Mouse (Mus musculus): ENCODE results near the gene Erich6. TPM values are rescaled to one million over a fixed set of nuclear protein-coding genes. Genes with fewer than 3 reads are reported as not detected.
"Not testable (repeated sequence)": the region's sequence is repeated elsewhere in the genome, so short reads cannot be mapped to it uniquely, and the experiment has no call there.

Erich6 gene
- total RNA-seq, 2 experiments from 2014 or later, result not detected

DNA sequence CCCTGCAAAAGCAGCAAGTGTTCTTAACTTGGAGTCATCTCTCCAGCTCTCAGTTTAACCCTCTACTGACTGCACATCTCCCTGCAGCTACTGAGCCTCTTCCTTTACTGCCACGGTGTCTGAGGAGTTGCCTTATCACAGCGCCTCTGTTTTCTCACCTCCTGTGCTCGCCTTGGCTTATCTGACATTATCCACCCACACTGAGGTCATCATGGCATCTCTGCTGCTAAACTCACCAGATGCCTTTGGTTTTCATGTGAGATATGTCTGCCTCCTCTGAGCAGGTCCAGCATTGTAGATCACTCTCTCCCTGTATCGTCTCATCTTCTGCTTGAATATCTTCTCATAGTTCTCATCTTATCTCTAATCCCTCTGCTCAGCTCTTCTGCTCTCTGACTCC, 13.3 kb upstream of the Erich6 start:
- intact Hi-C loops (cut with DNase I), result no loop called here
- DNase-seq, result no peak

- intact Hi-C loops (cut with DNase I), result no loop called here
- DNase-seq, result no peak
Observed at GRCm38 (mm10) chr3:58647179-58647578, 10.2 kb upstream of the Erich6 start.

GRCm38 (mm10) chr3:58646180-58646579, 9.2 kb upstream of the Erich6 start:
- intact Hi-C loops (cut with DNase I), result no loop called here
- no peak for DNase-seq

DNA sequence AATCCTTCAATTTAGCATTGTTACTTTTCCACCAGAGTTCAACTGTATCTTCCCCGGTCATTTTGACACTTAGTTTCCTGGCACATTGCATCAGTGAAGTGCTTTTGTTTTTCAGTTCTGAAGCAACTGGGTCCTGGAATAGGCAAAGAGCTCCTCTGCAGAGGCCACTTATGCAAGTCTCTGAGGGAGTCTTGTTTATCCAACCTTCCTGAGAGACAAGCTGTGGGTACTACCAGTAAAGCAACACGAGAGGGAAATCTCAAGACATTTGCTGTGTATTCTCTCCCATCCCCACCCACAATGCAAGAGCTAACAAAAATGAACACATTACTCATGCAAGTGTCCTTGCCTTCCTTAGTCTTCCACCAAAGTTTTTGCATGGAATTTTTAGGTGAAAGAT, 5.3 kb downstream of the Erich6 start:
- intact Hi-C loops (cut with DNase I), result no loop called here
- no peak for DNase-seq

DNA sequence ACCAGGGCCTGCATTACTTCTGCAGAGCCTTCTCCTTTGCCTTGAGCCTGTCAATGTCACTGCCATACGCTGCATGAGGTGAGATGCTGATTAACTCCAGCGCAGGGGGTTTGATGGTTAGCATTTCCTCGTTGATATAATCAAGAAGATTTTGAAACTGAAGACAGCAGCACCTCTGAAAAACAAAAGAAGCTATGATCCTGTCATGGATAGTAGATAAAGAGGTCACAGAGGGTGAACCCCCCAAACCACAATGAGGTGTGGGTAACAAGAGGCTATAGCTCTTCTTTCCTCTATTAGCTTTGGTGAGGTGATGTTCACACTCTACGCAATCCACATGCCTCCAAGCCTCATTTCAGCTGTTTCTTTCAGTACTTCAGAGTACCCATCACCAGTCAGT, 12.0 kb downstream of the Erich6 start:
- DNase-seq, result no peak
- intact Hi-C loops (cut with DNase I), result no loop called here

GRCm38 (mm10) chr3:58622665-58623394, 14.2 kb downstream of the Erich6 start:
- intact Hi-C loops (cut with DNase I), result no loop called here
- no peak for DNase-seq

DNA sequence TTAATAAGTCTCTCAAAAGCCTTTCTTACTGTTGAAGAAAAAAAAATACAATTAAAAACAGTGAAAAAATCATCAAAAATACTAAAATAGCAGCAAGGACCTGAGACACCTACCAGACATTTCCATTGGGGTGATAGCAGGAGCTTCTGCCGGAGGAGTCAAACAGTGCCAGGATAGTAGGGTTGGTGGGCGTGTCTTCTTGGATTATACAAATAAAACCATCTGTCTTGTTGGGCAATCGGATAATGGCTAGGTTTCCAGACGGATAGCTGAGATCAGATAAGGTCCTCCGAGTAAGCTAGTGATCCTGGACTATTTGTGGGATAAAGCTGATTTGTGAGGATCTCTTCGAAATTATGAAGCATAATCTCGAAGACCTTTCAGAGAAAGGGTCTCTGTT, 15.9 kb downstream of the Erich6 start:
- DNase-seq, result no peak

DNA sequence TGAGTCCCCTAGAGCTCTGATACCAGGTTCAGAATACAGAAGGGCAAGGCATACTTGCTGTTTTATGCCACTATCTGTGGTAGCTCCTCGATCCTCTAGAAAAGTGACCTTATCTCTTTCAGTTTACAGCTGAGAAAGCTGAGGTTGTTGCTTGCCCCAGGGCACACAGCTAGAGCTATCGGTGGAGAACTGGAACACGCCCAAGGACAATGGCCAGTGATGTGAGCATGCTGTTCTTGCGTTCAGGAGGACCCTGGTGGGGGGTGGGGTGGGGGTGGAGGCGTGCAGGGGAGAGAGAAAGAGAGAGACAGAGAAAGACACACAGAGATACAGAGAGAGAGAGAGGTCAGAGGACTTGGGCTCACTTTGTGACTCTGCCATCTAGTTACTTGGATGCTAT, 27.0 kb downstream of the Erich6 start:
- DNase-seq, result no peak
- intact Hi-C loops (cut with DNase I), result no loop called here

More for the DNA sequence above, 15.9 kb downstream of the Erich6 start:
- intact Hi-C loops (cut with DNase I), result no loop called here

DNA sequence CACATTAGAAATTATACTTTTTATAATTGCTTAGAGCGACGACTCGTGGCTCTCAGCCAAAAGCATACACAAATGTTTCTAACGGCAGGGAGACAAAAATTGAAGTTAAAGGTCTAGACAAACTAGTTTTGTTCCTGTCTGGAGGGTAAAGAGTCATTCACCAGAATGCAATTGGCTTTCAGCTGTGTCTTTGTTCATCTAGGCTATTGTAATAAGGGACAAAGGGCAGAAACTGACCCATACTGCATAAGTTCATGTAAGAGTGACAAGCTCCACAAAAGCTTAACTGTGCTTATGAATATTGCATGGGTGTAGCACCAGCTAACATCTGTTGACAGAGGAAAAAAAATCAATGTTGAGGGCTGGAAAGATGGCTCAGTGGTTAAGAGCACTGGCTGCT, 28.5 kb downstream of the Erich6 start:
- intact Hi-C loops (cut with DNase I), result no loop called here
- DNase-seq, result no peak

DNA sequence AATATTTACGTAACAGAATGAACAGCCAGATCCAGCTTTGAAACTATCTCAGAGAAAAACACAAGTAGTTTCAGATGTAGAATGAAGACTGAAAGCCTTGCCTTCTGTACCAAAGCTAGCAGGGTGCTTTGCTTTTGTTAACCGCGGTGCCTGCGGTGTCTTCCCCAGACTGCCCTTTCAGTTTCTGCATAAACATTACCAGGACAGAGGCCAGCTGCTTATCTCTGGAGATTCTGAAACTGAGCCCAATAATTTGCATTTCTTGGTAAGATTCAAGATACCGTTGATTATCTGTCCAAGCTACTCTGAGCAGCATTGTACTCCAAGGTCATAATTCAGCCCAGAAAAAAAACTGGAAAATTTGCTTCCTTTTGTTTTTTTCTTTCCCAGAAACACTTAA, 43.4 kb downstream of the Erich6 start:
- intact Hi-C loops (cut with DNase I), result no loop called here

DNA sequence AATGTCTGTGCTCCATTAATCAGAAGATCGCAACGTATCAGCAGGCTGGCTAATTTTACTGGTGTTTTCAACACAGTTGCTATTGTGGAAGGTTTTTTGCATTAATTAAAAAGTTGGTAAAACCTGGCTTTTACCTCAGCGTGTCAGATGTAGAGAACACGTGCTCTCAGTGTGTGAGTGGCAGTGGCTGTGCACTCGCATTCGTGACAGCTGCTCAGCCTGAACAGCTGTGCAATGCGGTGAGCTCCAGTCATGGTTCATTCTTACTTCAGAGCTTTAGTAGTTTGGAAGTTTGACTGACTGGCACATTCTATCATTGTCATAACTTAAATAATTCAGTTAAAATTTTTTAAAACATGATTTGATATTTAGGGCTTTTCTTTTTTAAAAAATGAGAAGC, 44.3 kb downstream of the Erich6 start:
- intact Hi-C loops (cut with DNase I); DNase-seq: not testable (repeated sequence)

More for the DNA sequence above, 43.4 kb downstream of the Erich6 start:
- no peak for DNase-seq

- intact Hi-C loops (cut with DNase I); DNase-seq: not testable (repeated sequence)
Observed at GRCm38 (mm10) chr3:58590544-58590943, 46.5 kb downstream of the Erich6 start.

DNA sequence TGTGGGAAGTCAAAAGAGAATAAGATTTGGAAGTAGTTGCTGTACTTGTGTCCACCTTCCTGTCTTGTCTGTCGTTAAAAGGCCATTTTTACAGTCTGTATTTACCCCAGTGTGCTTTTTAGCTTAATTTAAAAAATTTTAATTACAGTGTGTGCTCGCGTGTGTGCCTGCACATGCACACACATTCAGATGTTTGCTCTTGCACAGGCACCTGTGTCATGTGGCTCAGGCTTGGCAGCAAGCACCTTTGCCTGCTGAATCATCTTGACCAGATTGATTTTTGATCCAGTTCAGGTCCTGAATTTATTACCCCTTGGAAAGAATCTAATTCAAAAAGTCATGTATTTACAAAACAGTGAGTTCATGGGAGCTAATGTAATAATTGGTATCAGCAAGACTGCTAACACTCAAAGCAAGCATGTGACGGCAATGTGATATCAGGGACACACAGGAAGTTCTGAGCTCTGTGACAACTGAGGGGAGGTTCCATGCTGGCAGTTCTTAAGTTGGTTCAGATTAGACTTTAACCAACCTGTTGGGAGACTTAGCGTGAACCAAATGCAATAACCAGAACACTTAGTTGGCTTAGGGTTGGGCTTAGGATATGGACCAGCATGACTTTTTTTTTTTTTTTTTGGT, 54.1 kb downstream of the Erich6 start:
- DNase-seq, result no peak
- intact Hi-C loops (cut with DNase I), result no loop called here

GRCm38 (mm10) chr3:58582297-58582696, 54.7 kb downstream of the Erich6 start:
- intact Hi-C loops (cut with DNase I), result no loop called here
- no peak for DNase-seq

GRCm38 (mm10) chr3:58581530-58581929, 55.5 kb downstream of the Erich6 start:
- intact Hi-C loops (cut with DNase I), result no loop called here
- DNase-seq, result no peak

DNA sequence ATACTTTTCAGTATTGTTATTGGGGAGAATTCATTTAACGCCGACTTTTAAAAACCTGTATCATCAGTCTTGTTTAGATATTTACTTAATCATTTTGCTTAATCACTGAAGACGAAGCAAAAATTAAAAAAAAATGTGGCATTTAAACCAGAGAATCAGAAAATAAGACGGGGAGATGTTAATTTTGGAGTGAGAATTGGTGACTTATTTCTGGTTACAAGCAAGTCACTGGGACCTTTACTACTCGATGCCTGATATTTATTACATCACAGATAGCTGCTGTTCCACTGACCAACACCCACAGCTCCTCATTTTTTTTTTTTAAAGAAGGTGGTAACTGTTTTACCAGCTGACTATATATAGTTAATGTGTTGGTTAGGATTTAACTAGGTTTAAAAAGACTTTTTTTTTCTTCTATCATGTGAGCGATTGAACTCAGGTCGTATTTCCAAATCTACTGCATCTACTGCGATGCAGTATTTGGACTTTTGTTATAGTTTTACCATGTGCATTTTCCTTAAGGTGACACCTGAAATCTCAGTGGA, 59.4 kb downstream of the Erich6 start:
- intact Hi-C loops (cut with DNase I), result loop anchor here (2.0 to 5.0 kb wide), 2 partner anchors 51 to 160 kb away; no protein-coding TSS in a partner anchor
- no peak for DNase-seq

DNA sequence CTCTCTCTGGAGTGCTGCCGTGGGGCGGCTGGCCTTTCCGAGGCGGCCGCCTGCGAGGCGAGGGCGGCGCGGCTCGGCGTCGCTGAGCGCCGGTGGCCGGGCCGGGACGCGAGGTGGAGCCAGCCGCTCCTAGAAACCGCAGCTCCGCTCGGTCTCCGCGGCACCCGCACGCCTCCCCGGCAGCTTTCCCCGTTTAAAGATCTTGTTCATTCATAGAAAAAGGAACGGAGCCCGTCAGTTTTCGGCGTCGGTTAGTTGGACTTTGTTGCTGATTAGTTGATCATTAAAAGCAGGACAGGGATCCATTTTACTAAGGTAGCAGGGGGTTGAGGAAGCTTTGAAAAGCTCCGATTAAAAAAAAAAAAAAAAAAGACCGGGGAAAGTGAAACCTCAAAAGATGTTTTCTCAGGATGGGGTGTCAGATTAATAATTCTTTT, 59.9 kb downstream of the Erich6 start:
- no peak for DNase-seq
- intact Hi-C loops (cut with DNase I), result loop anchor here (2.0 to 5.0 kb wide), 2 partner anchors 50 to 160 kb away; no protein-coding TSS in a partner anchor

GRCm38 (mm10) chr3:58576137-58577066, 60.6 kb downstream of the Erich6 start, which contains the start of gene Selenot:
Gene Selenot, plus strand, starts transcription at chr3:58576636.
- intact Hi-C loops (cut with DNase I), result loop anchor here (2.0 to 5.0 kb wide), 2 partner anchors 50 to 159 kb away; no protein-coding TSS in a partner anchor
- peak; percentile 94 to 97 for DNase-seq

GRCm38 (mm10) chr3:58570821-58571220, 66.2 kb downstream of the Erich6 start:
- intact Hi-C loops (cut with DNase I), result no loop called here
- DNase-seq, result no peak
